ENCODE assay signal across 8 mouse cellular contexts in genomic region chr4:100828737-100829136, GRCm38 (mm10). TPM values are rescaled to one million over a fixed set of nuclear protein-coding genes. Genes with fewer than 3 reads are reported as not detected.
DNase-seq lines count a peak whose midpoint lies in the region; ATAC-seq lines count a peak whose summit lies in the region.

No protein-coding gene starts in this region.

- H3K4me1 ChIP-seq in kidney, embryonic 16.5 days (ENCODE audit: insufficient read depth, low read length), result peaks cover 36% of the 10 kb centered on the region
- H3K4me1 ChIP-seq in forebrain, embryonic 13.5 days, result peaks cover 29% of the 10 kb centered on the region
- H3K4me1 ChIP-seq in limb, embryonic 10.5 days, result peaks cover 31% of the 10 kb centered on the region

- H3K4me3 ChIP-seq in kidney, embryonic 16.5 days (ENCODE audit: low read length), result no peak overlapping the region
- H3K4me3 ChIP-seq in forebrain, embryonic 13.5 days, result no peak overlapping the region
- no peak overlapping the region; the same call in 1 of the 2 replicates for H3K4me3 ChIP-seq in limb, embryonic 10.5 days

- intact Hi-C loops in left cerebral cortex, postnatal 10 days (cut with DNase I), result no loop called here

- no peak overlapping the region; the same call in 1 of the 2 replicates for H3K27ac ChIP-seq in kidney, embryonic 16.5 days (ENCODE audit: low read length)
- H3K27ac ChIP-seq in forebrain, embryonic 13.5 days, result no peak overlapping the region
- H3K27ac ChIP-seq in limb, embryonic 10.5 days, result 0 out of 2 replicates have a peak overlapping the region, but pooled peaks have one; percentile 30

- peak overlapping the region; percentile 0; the same call in 1 of the 2 replicates for H3K4me2 ChIP-seq in kidney, embryonic 16.5 days (replicated peaks; ENCODE audit: low read depth, low read length)
- H3K4me2 ChIP-seq in forebrain, embryonic 13.5 days, result peak overlapping the region; percentile 13; the same call in 1 of the 2 replicates

- WGBS in kidney, embryonic 16.5 days, result 6% methylated on average over 10 of the region's 10 CpGs
- 3% methylated on average over 10 of the region's 10 CpGs for WGBS in forebrain, embryonic 13.5 days
- WGBS in limb, embryonic 10.5 days, result 7% methylated on average over 10 of the region's 10 CpGs

- no peaks in the 10 kb centered on the region for H3K27me3 ChIP-seq in kidney, embryonic 16.5 days (ENCODE audit: insufficient read depth, low read length)
- H3K27me3 ChIP-seq in forebrain, embryonic 13.5 days, result no peaks in the 10 kb centered on the region
- H3K27me3 ChIP-seq in limb, embryonic 10.5 days (ENCODE audit: low read depth, poor library complexity, severe bottlenecking), result no peaks in the 10 kb centered on the region

- H3K9me3 ChIP-seq in kidney, embryonic 16.5 days (ENCODE audit: low read length), result peaks cover 3% of the 10 kb centered on the region; the same call in 1 of the 2 replicates
- H3K9me3 ChIP-seq in forebrain, embryonic 13.5 days (replicated peaks), result no peaks in the 10 kb centered on the region; the same call in 1 of the 2 replicates
- no peaks in the 10 kb centered on the region for H3K9me3 ChIP-seq in limb, embryonic 10.5 days (replicated peaks)

- peak; percentile 31; the same call in 1 of the 2 replicates for ATAC-seq in kidney, embryonic 16.5 days (ENCODE audit: low FRiP score, low TSS enrichment)
- peak; percentile 57; the same call in 1 of the 2 replicates for ATAC-seq in forebrain, embryonic 13.5 days

- no peak for DNase-seq in kidney, adult 9 months
- DNase-seq in limb, embryonic 10.5 days (ENCODE audit: low spot score), result peak; percentile 73
- peak; percentile 47 for DNase-seq in retina, postnatal 1 day
- DNase-seq in T-cell, adult 2 months (ENCODE audit: low spot score), result no peak
- no peak for DNase-seq in right cerebral cortex, postnatal 36 days (ENCODE audit: low spot score in 2 of 2)
- no peak for DNase-seq in left cerebral cortex, postnatal 10 days (ENCODE audit: extremely low spot score in 1 of 2, low spot score in 2 of 2)

- no peak overlapping the region for H3K9ac ChIP-seq in kidney, embryonic 16.5 days (replicated peaks; ENCODE audit: low read length)
- H3K9ac ChIP-seq in forebrain, embryonic 13.5 days, result no peak overlapping the region

- no peaks in the 10 kb centered on the region for H3K36me3 ChIP-seq in kidney, embryonic 16.5 days (ENCODE audit: insufficient read depth, low read length)
- no peaks in the 10 kb centered on the region for H3K36me3 ChIP-seq in forebrain, embryonic 13.5 days (ENCODE audit: poor library complexity, severe bottlenecking)
- peaks cover 13% of the 10 kb centered on the region; the same call in 1 of the 2 replicates for H3K36me3 ChIP-seq in limb, embryonic 10.5 days

RNA-seq across cellular contexts. Expression of gene Cachd1, which starts 52.3 kb away (rescaled TPM):
- 12.0 and 17.9 TPM in 2 replicates for polyA plus RNA-seq in kidney, embryonic 16.5 days (2015; fragmentation: Nextera tagmentation; extraction: Ambion mirVana)
- polyA plus RNA-seq in forebrain, embryonic 13.5 days (2015; fragmentation: Nextera tagmentation; extraction: Ambion mirVana), result 14.7 and 18.2 TPM in 2 replicates
- 43.3 and 44.9 TPM in 2 replicates for polyA plus RNA-seq in limb, embryonic 10.5 days (2016; fragmentation: Nextera tagmentation; extraction: Ambion mirVana)
- total RNA-seq in left cerebral cortex, postnatal 10 days (2021), result 10 to 100 TPM; 12.7 to 21.5 TPM

Comparison
In these comparisons a context has a peak if more than half of its experiments do, and no peak if none do; other contexts are left out.
1. DNase-seq: peak in limb, embryonic 10.5 days (single experiment) and retina, postnatal 1 day (single experiment); none in kidney, adult 9 months (single experiment), T-cell, adult 2 months (single experiment), right cerebral cortex, postnatal 36 days (0 of 2) and left cerebral cortex, postnatal 10 days (0 of 2).